Mouse (Mus musculus) midbrain, embryonic 16.5 days (tissue): Measurements from ENCODE around the gene Fcgr1. TPM values are rescaled to one million over a fixed set of nuclear protein-coding genes. Genes with fewer than 3 reads are reported as not detected.

Experiments
- microRNA-seq: library from miRNA; unstranded; fragments of <30 nt; microRNA quantifications from one replicate; pipeline ENCODE4, GENCODE M21; 2017
- polyA plus RNA-seq: library from polyadenylated mRNA; unstranded; fragments of >200 nt; fragmentation: Nextera tagmentation; extraction: Ambion mirVana; gene quantifications from 2 replicates; pipeline ENCODE4 v1.2.1, GENCODE M21; 2015

The Fcgr1 gene
- polyA plus RNA-seq, 1 experiment from 2014 or later = 1.5 TPM

Small RNA genes within 50 kb of the gene (microRNA-seq; reads per million reads assigned to microRNA genes)
- gene Gm47311 (not detected), gene Gm47313 (not detected)

Other genes starting within 250 kb of the Fcgr1 start
- gene Vps45, start 235.5 kb downstream of the Fcgr1 start, polyA plus RNA-seq = 62.0 and 64.7 TPM in 2 replicates
- gene Otud7b, start 189.4 kb downstream of the Fcgr1 start, polyA plus RNA-seq = 7.0 and 8.4 TPM in 2 replicates
- gene Mtmr11, start 132.0 kb downstream of the Fcgr1 start, polyA plus RNA-seq = 7.8 and 15.1 TPM in 2 replicates
- 134 and 136 TPM in 2 replicates for gene Sf3b4, start 121.6 kb downstream of the Fcgr1 start, polyA plus RNA-seq
- 123 and 137 TPM in 2 replicates for gene Sv2a, start 112.8 kb downstream of the Fcgr1 start, polyA plus RNA-seq
- 51.3 and 52.2 TPM in 2 replicates for gene Bola1, start 74.3 kb downstream of the Fcgr1 start, polyA plus RNA-seq
- not detected in 2 replicates for gene Hist2h2ab, start 74.1 kb downstream of the Fcgr1 start, polyA plus RNA-seq
- gene Hist2h2ac, start 73.1 kb downstream of the Fcgr1 start, polyA plus RNA-seq = 0.66 and 0.99 TPM in 2 replicates
- 4.4 and 4.7 TPM in 2 replicates for gene Hist2h2be, start 72.8 kb downstream of the Fcgr1 start, polyA plus RNA-seq
- gene Hist2h3c2, start 54.8 kb downstream of the Fcgr1 start, polyA plus RNA-seq = 1.3 TPM in 2 replicates
- gene Hist2h2aa2, start 53.7 kb downstream of the Fcgr1 start, polyA plus RNA-seq = 38.1 and 48.4 TPM in 2 replicates
- 7.4 and 13.2 TPM in 2 replicates for gene Hist2h2aa1, start 48.5 kb downstream of the Fcgr1 start, polyA plus RNA-seq
- 0.39 TPM in 1 of 2 replicates, not detected in the other for gene Hist2h3c1, start 47.3 kb downstream of the Fcgr1 start, polyA plus RNA-seq
- 3.3 and 3.8 TPM in 2 replicates for gene Hist2h4, start 30.7 kb downstream of the Fcgr1 start, polyA plus RNA-seq
- 5.9 and 7.6 TPM in 2 replicates for gene Hist2h3b, start 25.3 kb downstream of the Fcgr1 start, polyA plus RNA-seq
- gene Hist2h2bb, start 24.2 kb downstream of the Fcgr1 start, polyA plus RNA-seq = 1.1 TPM in 1 of 2 replicates, not detected in the other
- not detected in 2 replicates for gene BC107364, start 158.3 kb upstream of the Fcgr1 start, polyA plus RNA-seq
- 1.8 and 2.4 TPM in 2 replicates for gene Hfe2, start 231.2 kb upstream of the Fcgr1 start, polyA plus RNA-seq